Mouse (Mus musculus) brain, adult 2 months (tissue): ENCODE measurements around the gene Cadps.

Source experiments
- DNase-seq: peaks from one replicate; pipeline ENCODE4 v3.0.0; 2011; ENCODE audit warnings: low read depth, low spot score

Gene Cadps

DNA sequence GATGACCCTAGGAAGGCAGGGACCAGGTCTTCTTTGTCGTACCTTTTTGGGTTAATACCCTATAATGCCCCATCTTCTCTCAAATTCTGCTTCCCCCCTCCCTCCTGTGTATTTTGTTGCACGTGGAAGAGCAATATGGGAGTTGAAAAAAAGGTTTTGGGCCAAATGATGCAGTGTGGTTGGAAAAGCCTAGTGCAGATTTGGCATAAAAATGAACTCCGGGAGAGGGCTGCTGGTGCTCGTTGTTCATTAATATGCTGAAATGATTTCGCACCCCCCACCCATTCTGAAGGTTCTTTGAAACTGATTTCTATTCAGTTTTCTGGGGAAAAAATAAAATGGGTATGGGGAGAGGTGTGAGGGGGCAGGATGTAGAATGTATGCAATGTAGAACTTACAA is 295.6 kb downstream of the Cadps start:
- no peak for DNase-seq

DNA sequence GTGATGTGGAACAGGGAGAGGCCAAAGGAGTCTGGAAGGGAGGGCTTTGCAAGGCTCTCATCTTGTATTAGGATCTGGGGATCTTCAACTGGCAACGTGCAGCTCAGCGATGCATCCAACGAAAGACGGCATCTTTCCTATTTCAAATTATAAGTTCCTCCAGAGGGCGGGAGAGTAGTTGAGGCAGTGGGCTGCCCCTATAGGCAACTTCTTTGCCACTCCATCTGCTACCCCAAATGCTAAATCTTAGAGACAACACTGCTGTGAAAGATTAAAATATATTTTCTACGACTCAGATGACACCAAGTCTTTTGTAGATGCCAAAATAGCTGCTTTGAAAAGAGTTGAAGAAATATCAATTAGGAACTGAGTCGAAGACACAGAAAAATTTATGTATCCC is 315.9 kb downstream of the Cadps start:
- peak; percentile 36 for DNase-seq

DNA sequence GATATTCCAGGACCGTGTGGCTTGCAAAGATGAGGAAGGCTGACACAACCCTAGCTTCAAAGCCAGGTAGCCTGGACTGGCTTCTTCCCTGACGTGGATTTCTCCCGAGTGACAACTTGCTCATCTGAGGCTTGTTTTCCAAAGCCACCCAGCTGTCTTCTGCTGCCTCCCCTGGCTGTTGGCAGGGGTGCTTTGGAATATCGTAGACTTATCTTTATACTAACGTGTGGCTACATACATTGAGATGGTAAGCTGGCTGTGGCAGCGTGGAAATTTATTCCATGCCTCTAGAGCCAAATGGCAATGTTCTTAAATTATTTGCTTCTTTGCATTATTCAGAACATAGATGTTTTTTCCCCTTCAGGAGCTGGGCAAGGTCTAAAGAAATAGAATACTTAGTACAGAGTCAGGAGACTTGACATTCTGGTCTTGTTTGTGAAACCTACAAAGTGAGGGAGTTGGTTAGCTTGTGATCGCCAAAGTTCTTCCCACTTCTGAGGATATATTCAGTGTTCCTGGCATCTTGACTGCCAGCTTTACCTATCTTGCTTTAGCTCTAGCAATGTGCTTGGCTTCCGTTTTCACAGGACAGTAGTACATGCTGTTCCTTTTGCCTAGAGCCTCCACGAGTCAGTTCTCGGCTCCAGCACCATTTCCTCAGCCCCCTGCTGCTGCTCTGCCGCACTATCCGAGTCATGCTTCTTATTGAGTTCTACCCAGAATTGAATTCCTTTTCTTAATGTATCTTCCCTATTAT is 318.5 kb downstream of the Cadps start:
- peak; percentile 82 for DNase-seq

GRCm38 (mm10) chr14:12462206-12462605 is 360.7 kb downstream of the Cadps start:
- peak; percentile 29 for DNase-seq

- DNase-seq = peak; percentile 55
Observed at GRCm38 (mm10) chr14:12459700-12460099, 363.2 kb downstream of the Cadps start.

- peak; percentile 63 for DNase-seq
Observed at GRCm38 (mm10) chr14:12455064-12455591, 367.8 kb downstream of the Cadps start.

- DNase-seq = peak; percentile 47
Observed at GRCm38 (mm10) chr14:12450807-12451206, 372.1 kb downstream of the Cadps start.

- DNase-seq = no peak
Observed at GRCm38 (mm10) chr14:12448883-12449282, 374.0 kb downstream of the Cadps start.

- DNase-seq = no peak
Observed at GRCm38 (mm10) chr14:12441019-12441418, 381.9 kb downstream of the Cadps start.

DNA sequence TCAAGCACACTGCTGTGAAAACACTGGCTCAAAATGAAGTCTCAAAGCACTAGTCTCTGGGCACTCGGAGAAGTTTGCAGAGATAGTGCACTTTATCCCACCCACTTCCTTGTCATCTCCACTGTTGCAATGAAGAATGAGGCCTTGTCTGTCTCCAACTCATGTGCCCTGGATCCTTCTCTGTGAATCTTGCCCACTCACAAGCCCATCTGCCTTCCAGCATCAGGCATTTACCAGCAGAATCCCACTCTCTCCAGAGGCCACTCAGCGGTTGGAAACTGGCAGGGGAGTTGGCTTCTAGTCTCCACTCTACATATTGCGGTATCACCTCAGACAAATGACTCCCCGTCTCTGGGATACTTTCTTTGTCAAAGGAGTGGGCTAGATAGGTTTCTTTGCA is 384.9 kb downstream of the Cadps start:
- peak; percentile 54 for DNase-seq

GRCm38 (mm10) chr14:12437422-12437821 is 385.5 kb downstream of the Cadps start:
- peak; percentile 70 for DNase-seq

GRCm38 (mm10) chr14:12436903-12437368 is 385.9 kb downstream of the Cadps start:
- peak; percentile 84 for DNase-seq

DNA sequence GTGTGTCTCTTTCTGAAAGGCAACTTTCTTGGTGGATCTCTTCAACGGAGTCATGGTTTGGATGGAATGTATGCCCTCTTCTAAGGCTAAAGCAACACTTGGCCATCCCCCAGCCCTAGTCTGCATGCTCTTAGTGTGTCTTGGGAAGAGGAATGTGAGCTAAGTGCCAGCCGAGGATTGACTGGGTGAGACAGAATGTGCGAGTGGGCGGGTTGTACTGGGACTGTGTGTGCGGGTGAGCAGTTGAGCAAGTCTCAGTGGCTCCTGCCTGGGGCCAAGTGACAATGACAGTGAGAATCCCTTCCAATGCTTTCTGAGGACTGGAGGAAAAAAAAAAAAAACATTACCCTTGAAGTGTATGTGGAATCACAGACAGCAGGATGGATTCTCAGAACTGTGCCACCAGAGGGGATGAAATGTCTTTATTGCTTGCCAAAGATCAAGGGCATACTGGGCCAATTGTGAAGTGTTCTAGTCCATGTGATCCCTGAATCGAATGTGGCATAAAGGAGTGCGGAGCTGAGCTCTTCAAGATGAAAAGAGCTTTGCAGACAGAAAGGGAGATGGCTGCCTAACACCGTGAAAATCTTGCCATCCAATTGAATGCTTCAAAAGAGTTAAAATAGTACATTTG is 394.7 kb downstream of the Cadps start:
- peak; percentile 79 for DNase-seq

- no peak for DNase-seq
Observed at GRCm38 (mm10) chr14:12425311-12425710, 397.6 kb downstream of the Cadps start.

DNA sequence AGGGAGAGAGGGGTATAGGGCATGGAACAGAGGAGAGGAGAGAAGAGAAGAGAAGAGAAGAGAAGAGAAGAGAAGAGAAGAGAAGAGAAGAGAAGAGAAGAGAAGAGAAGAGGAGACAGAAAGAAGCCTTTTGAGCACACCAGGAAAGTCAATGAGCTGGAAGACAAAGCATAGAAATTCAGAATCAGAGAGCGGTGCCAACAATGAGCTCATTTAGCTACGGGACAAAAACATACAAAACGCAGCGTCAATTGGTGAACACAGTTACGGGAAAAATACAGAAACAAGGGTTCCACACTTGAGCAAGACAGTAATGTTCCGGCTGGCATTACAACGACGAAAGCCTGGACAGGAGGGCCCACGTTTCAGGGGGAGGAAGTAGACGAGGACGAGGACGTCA is 412.6 kb downstream of the Cadps start:
- peak; percentile 50 for DNase-seq

DNA sequence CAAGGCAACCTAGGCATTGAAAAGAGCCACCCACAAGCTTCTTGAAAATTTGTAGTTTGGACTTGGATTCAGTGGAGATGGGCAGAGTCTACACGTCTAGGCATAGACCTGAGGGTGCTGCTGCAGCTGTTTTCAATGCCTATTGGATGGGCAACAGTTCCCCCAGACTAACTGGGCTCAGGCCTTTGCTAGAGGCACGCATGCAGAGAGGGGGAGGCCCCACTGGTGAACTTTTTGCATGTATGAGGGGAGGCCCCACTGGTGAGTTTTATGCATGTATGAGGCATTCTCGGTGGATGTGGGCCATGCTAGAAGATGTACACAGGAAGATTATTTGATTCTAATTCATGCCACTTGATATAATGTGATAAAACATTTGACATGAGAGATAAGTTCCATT is 413.1 kb downstream of the Cadps start:
- DNase-seq = no peak

DNA sequence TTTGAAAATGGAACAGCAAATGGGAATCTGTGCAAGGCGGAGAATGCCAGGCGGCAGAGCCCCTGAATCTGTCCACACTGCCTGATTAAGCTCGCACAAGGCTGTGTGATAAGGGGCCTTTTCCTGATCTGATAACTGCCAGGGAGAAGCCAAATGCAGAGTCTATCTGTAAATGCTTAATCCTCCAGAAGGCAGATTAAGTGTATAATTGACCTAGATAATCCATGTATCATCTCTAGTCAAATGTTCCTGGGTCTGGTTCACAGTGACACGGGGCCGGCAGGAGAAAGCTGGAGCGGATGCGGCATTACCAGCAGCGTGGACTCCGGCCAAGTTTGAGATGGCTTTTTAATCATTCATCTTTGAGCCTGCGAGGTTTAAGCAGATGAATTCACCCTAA is 416.3 kb downstream of the Cadps start:
- DNase-seq = peak; percentile 48

DNA sequence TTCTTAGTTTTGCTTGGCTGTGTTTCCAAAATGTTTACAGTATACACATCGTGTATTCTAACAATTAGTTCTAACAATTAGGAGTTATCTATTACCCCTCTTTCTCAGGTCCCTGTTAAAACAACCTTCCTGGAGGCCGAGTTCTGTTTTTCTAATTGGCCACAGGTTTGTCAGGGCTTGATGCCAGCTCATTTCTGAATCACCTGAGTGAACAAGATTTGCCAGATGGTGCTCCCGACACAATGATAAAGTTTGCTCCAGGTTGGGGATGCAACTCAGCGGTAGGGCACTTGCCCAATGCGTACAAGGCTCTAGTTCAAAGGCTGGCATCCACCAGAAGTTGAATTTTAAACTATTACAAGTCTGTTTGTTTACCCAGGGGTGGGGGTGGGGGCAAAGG is 417.7 kb downstream of the Cadps start:
- DNase-seq = peak; percentile 59

DNA sequence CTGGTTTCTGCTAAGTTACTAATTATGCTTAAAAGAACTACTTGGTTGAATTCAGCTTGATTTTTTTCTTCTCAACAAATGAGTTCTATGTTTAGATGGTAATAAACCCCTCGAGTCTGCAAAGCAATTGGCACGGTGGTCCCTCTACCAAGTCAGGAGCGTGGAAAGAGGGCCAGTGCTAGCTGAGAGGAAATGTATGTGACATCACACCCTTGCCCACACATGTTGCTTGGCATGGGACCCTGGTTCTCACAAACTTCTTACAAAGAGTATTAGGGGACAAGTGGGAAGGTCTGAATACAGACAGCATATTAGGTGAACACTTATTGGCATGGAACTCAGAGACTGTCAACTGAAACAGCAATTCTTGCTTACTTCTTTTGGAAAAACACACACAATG is 418.2 kb downstream of the Cadps start:
- DNase-seq = no peak

DNA sequence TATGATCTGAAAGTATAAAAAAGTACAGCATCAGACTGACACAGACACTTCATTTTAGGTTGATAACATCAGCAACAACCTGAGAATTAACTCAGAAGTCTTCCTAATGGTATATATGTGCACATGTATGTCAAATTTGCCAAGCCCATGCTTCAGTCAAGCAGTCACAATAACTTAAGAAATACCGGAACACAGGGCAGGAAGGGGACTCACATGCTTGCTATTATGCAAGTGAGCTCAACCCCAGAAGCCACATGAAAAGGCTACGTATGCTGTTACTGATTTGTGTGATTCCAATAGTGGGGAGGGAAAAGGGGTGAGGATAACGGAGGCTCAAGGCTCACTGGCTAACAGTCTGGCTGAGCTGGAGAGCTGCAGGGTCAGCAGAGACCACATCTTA is 418.8 kb downstream of the Cadps start:
- DNase-seq = no peak

GRCm38 (mm10) chr14:12400116-12400515 is 422.8 kb downstream of the Cadps start:
- DNase-seq = no peak

DNA sequence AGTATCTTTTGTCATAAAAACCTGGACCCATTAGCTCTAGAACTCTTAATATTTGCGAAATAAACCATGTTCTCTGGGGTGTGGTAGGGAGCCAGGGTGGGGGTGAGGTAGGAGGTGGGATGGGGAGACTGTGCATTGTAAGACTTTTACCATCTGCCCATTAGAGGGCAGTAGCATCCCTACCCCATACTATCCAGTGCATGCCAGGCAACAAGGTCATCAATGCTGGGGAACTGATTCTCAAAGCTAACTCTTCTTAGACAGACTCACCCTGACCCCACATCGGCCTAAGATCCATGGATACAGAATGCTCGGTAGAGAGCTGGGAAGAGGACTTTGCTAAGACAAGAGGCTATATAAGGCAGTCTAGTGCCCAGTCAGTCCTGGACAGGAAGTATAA is 425.3 kb downstream of the Cadps start:
- DNase-seq = peak; percentile 47

DNA sequence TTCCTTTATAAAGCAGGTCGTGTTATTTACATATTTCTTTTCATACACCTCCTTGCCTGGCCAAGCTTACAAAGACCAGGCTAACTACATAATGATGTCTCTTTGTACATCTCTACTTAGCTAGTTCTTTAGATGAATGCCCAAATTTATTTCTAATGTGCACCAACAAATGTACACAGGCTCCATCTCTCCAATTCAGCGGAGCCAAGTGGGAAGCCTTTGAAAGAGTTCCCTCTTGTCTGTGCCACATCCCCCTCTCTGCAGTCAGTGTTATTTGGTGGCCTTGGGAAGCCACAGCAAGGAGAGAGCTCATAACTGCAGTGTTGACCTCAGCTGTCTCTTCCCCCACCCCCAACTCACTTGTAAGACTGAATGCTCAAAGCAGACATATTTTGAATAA is 428.6 kb downstream of the Cadps start:
- DNase-seq = no peak
